Mouse (Mus musculus) liver, adult 2 months (tissue): ENCODE results near the gene Specc1.

Experiments
- CTCF ChIP-seq: fragments of 200-500 bp; IDR thresholded peaks from 2 replicates; pipeline ENCODE4 v1.5.1; 2011; ENCODE audit warnings: low read depth, low read length, control low read depth
- POLR2A ChIP-seq: fragments of 200-500 bp; IDR thresholded peaks from 2 replicates; pipeline ENCODE4 v1.6.1; 2011; ENCODE audit warnings: low read length, control low read depth; ENCODE audit not compliant: insufficient read depth; ENCODE audit errors: extremely low read depth

GRCm38 (mm10) chr11:62243871-62244270 is 287.3 kb downstream of the Specc1 start:
- TF ChIP-seq POLR2A, result no peak
- TF ChIP-seq CTCF, result no peak
